Mouse (Mus musculus) hindbrain, embryonic 13.5 days (tissue): ENCODE measurements around the gene C2cd5. TPM values are rescaled to one million over a fixed set of nuclear protein-coding genes. Genes with fewer than 3 reads are reported as not detected.

ENCODE experiments used
- ATAC-seq: fragments of 200-750 bp; cut with Nextera tagmentation; 2 replicates; pipeline ENCODE4 v1.8.0; 2017; ENCODE audit warnings: moderate TSS enrichment; ENCODE audit not compliant: low FRiP score
- H3K27ac ChIP-seq: fragments of 300-500 bp; sonication (generic); 2 replicates; pipeline ENCODE4 v1.5.1; 2015; ENCODE audit warnings: inconsistent platforms, mild to moderate bottlenecking, moderate library complexity
- H3K27me3 ChIP-seq: fragments of 300-500 bp; sonication (generic); 2 replicates; pipeline ENCODE4 v1.6.1; 2015; ENCODE audit warnings: mild to moderate bottlenecking, inconsistent platforms
- H3K36me3 ChIP-seq: fragments of 300-500 bp; sonication (generic); 2 replicates; pipeline ENCODE4 v1.6.1; 2015; ENCODE audit warnings: mild to moderate bottlenecking, inconsistent platforms
- H3K4me1 ChIP-seq: fragments of 300-500 bp; sonication (generic); replicated peaks from 2 replicates; pipeline ENCODE4 v1.6.1; 2015; ENCODE audit warnings: inconsistent platforms
- H3K4me2 ChIP-seq: fragments of 300-500 bp; sonication (generic); 2 replicates; pipeline ENCODE4 v1.6.1; 2015; ENCODE audit warnings: inconsistent platforms, mild to moderate bottlenecking, moderate library complexity
- H3K4me3 ChIP-seq: fragments of 300-500 bp; sonication (generic); 2 replicates; pipeline ENCODE4 v1.5.1; 2015; ENCODE audit warnings: mild to moderate bottlenecking, inconsistent platforms
- H3K9ac ChIP-seq: fragments of 300-500 bp; sonication (generic); 2 replicates; pipeline ENCODE4 v1.6.1; 2015; ENCODE audit warnings: mild to moderate bottlenecking, inconsistent platforms
- H3K9me3 ChIP-seq: fragments of 300-500 bp; sonication (generic); 2 replicates; pipeline ENCODE4 v1.6.1; 2016; ENCODE audit warnings: inconsistent platforms
- WGBS: fragments of 180-500 bp; shearing (Covaris S2); methylation state at CpG from one replicate; pipeline ENCODE4 v1.1.7; 2015; 5-methylcytosine and 5-hydroxymethylcytosine counted together
- polyA plus RNA-seq: library from polyadenylated mRNA; unstranded; fragments of >200 nt; fragmentation: Nextera tagmentation; extraction: Ambion mirVana; gene quantifications from 2 replicates; pipeline ENCODE4 v1.2.1, GENCODE M21; 2015

C2cd5 gene
- polyA plus RNA-seq, 1 experiment from 2014 or later, result 47.6 TPM

GRCm38 (mm10) chr6:143136688-143137087 is 36.7 kb upstream of the C2cd5 start:
- Histone ChIP-seq H3K9me3 (no peaks in the 10 kb centered on the region), H3K36me3 (no peaks in the 10 kb centered on the region), H3K4me3 (no peak overlapping the region), H3K4me1 (no peaks in the 10 kb centered on the region), H3K27me3 (no peaks in the 10 kb centered on the region), H3K27ac (no peak overlapping the region), H3K4me2 (no peak overlapping the region), H3K9ac (no peak overlapping the region)
- WGBS, result 98% methylated on average over 7 of the region's 7 CpGs
- no peak for ATAC-seq

- H3K36me3 ChIP-seq, result no peaks in the 10 kb centered on the region
- no peak overlapping the region for H3K9ac ChIP-seq
- H3K4me3 ChIP-seq, result no peak overlapping the region
- WGBS, result 88% methylated on average over 13 of the region's 13 CpGs
- no peak for ATAC-seq
- H3K4me2 ChIP-seq, result no peak overlapping the region
- H3K4me1 ChIP-seq, result no peaks in the 10 kb centered on the region
- H3K27me3 ChIP-seq, result no peaks in the 10 kb centered on the region
- no peak overlapping the region for H3K27ac ChIP-seq
- peaks cover 10% of the 10 kb centered on the region for H3K9me3 ChIP-seq
Measured at GRCm38 (mm10) chr6:143135097-143135496, 35.2 kb upstream of the C2cd5 start.

- Histone ChIP-seq H3K27ac (no peak overlapping the region), H3K4me1 (no peaks in the 10 kb centered on the region), H3K4me2 (no peak overlapping the region), H3K36me3 (no peaks in the 10 kb centered on the region), H3K9me3 (peaks cover 11% of the 10 kb centered on the region), H3K9ac (no peak overlapping the region), H3K27me3 (no peaks in the 10 kb centered on the region), H3K4me3 (no peak overlapping the region)
- ATAC-seq, result no peak
- 61% methylated on average over 2 of the region's 2 CpGs for WGBS
Measured at GRCm38 (mm10) chr6:143133150-143133549, 33.2 kb upstream of the C2cd5 start.

- Histone ChIP-seq H3K4me3 (no peak overlapping the region), H3K27ac (no peak overlapping the region), H3K9ac (no peak overlapping the region), H3K4me1 (no peaks in the 10 kb centered on the region), H3K4me2 (no peak overlapping the region), H3K27me3 (no peaks in the 10 kb centered on the region), H3K36me3 (no peaks in the 10 kb centered on the region), H3K9me3 (peaks cover 11% of the 10 kb centered on the region)
- WGBS, result 79% methylated on average over 6 of the region's 6 CpGs
- no peak for ATAC-seq
Measured at GRCm38 (mm10) chr6:143131895-143132652, 32.1 kb upstream of the C2cd5 start.

GRCm38 (mm10) chr6:143130411-143130810 is 30.5 kb upstream of the C2cd5 start:
- Histone ChIP-seq H3K4me2 (no peak overlapping the region), H3K27ac (no peak overlapping the region), H3K4me3 (no peak overlapping the region), H3K9ac (no peak overlapping the region), H3K36me3 (no peaks in the 10 kb centered on the region), H3K9me3 (peaks cover 11% of the 10 kb centered on the region), H3K4me1 (no peaks in the 10 kb centered on the region), H3K27me3 (no peaks in the 10 kb centered on the region)
- 84% methylated on average over 4 of the region's 4 CpGs for WGBS
- no peak for ATAC-seq

GRCm38 (mm10) chr6:143129952-143130351 is 30.0 kb upstream of the C2cd5 start:
- H3K4me1 ChIP-seq, result no peaks in the 10 kb centered on the region
- H3K27me3 ChIP-seq, result no peaks in the 10 kb centered on the region
- WGBS, result 82% methylated on average over 3 of the region's 3 CpGs
- H3K4me3 ChIP-seq, result no peak overlapping the region
- no peak for ATAC-seq
- H3K4me2 ChIP-seq, result no peak overlapping the region
- no peaks in the 10 kb centered on the region for H3K36me3 ChIP-seq
- no peak overlapping the region for H3K9ac ChIP-seq
- peaks cover 11% of the 10 kb centered on the region for H3K9me3 ChIP-seq
- H3K27ac ChIP-seq, result no peak overlapping the region

- WGBS, result 89% methylated on average over 7 of the region's 7 CpGs
- no peak overlapping the region for H3K9ac ChIP-seq
- no peak overlapping the region for H3K4me3 ChIP-seq
- H3K9me3 ChIP-seq, result peaks cover 11% of the 10 kb centered on the region
- H3K36me3 ChIP-seq, result no peaks in the 10 kb centered on the region
- H3K4me2 ChIP-seq, result no peak overlapping the region
- no peak overlapping the region for H3K27ac ChIP-seq
- no peak for ATAC-seq
- H3K27me3 ChIP-seq, result no peaks in the 10 kb centered on the region
- H3K4me1 ChIP-seq, result no peaks in the 10 kb centered on the region
Measured at GRCm38 (mm10) chr6:143129466-143129865, 29.5 kb upstream of the C2cd5 start.

- no peaks in the 10 kb centered on the region for H3K4me1 ChIP-seq
- no peaks in the 10 kb centered on the region for H3K36me3 ChIP-seq
- H3K9ac ChIP-seq, result no peak overlapping the region
- H3K4me2 ChIP-seq, result no peak overlapping the region
- no peaks in the 10 kb centered on the region for H3K27me3 ChIP-seq
- H3K27ac ChIP-seq, result no peak overlapping the region
- H3K9me3 ChIP-seq, result peaks cover 7% of the 10 kb centered on the region
- no peak for ATAC-seq
- H3K4me3 ChIP-seq, result no peak overlapping the region
Measured at GRCm38 (mm10) chr6:143125721-143126120, 25.8 kb upstream of the C2cd5 start.

GRCm38 (mm10) chr6:143119325-143119724 is 19.4 kb upstream of the C2cd5 start:
- Histone ChIP-seq H3K36me3 (no peaks in the 10 kb centered on the region), H3K4me3 (no peak overlapping the region), H3K4me2 (no peak overlapping the region), H3K27me3 (no peaks in the 10 kb centered on the region), H3K4me1 (0 out of 2 replicates have a peak, but pooled peaks cover 3% of the 10 kb centered on the region), H3K27ac (no peak overlapping the region), H3K9ac (no peak overlapping the region), H3K9me3 (no peaks in the 10 kb centered on the region)
- ATAC-seq, result no peak
- WGBS, result 94% methylated on average over 6 of the region's 6 CpGs

- Histone ChIP-seq H3K27ac (no peak overlapping the region), H3K4me3 (no peak overlapping the region), H3K9ac (no peak overlapping the region), H3K4me1 (0 out of 2 replicates have a peak, but pooled peaks cover 3% of the 10 kb centered on the region), H3K36me3 (no peaks in the 10 kb centered on the region), H3K4me2 (no peak overlapping the region), H3K9me3 (no peaks in the 10 kb centered on the region), H3K27me3 (no peaks in the 10 kb centered on the region)
- no peak for ATAC-seq
- WGBS, result 54% methylated on average over 6 of the region's 6 CpGs
Measured at GRCm38 (mm10) chr6:143116779-143117178, 16.8 kb upstream of the C2cd5 start.

- no peak for ATAC-seq
- H3K36me3 ChIP-seq, result no peaks in the 10 kb centered on the region
- no peak overlapping the region for H3K4me2 ChIP-seq
- no peak overlapping the region for H3K4me3 ChIP-seq
- no peak overlapping the region for H3K9ac ChIP-seq
- no peak overlapping the region for H3K27ac ChIP-seq
- 81% methylated on average over 5 of the region's 5 CpGs for WGBS
- H3K9me3 ChIP-seq, result no peaks in the 10 kb centered on the region
- 0 out of 2 replicates have a peak, but pooled peaks cover 3% of the 10 kb centered on the region for H3K4me1 ChIP-seq
- no peaks in the 10 kb centered on the region for H3K27me3 ChIP-seq
Measured at GRCm38 (mm10) chr6:143115505-143115904, 15.6 kb upstream of the C2cd5 start.

GRCm38 (mm10) chr6:143115011-143115445 is 15.1 kb upstream of the C2cd5 start:
- Histone ChIP-seq H3K4me2 (no peak overlapping the region), H3K27me3 (no peaks in the 10 kb centered on the region), H3K9ac (no peak overlapping the region), H3K27ac (no peak overlapping the region), H3K4me3 (no peak overlapping the region), H3K4me1 (0 out of 2 replicates have a peak, but pooled peaks cover 3% of the 10 kb centered on the region), H3K36me3 (no peaks in the 10 kb centered on the region), H3K9me3 (no peaks in the 10 kb centered on the region)
- WGBS, result 66% methylated on average over 9 of the region's 9 CpGs
- ATAC-seq, result no peak

GRCm38 (mm10) chr6:143114556-143114955 is 14.6 kb upstream of the C2cd5 start:
- 11% methylated on average over 2 of the region's 2 CpGs for WGBS
- Histone ChIP-seq H3K27ac (no peak overlapping the region), H3K9me3 (no peaks in the 10 kb centered on the region), H3K4me1 (0 out of 2 replicates have a peak, but pooled peaks cover 3% of the 10 kb centered on the region), H3K36me3 (no peaks in the 10 kb centered on the region), H3K4me2 (no peak overlapping the region), H3K9ac (no peak overlapping the region), H3K4me3 (no peak overlapping the region), H3K27me3 (no peaks in the 10 kb centered on the region)
- no peak for ATAC-seq
